Mouse (Mus musculus): Measurements from ENCODE around the gene Wdr25.

The Wdr25 gene

GRCm38 (mm10) chr12:109071248-109071647 lies 177.8 kb downstream of the Wdr25 start:
- DNase-seq: no peak

GRCm38 (mm10) chr12:109074106-109074505 lies 180.7 kb downstream of the Wdr25 start:
- no peak for DNase-seq

- DNase-seq: no peak
Measured at GRCm38 (mm10) chr12:109074777-109075285, 181.4 kb downstream of the Wdr25 start.

GRCm38 (mm10) chr12:109077036-109077435 lies 183.6 kb downstream of the Wdr25 start:
- no peak for DNase-seq
